Mouse (Mus musculus) layer of hippocampus, adult 2 months (tissue): ENCODE measurements around the gene Zbed5. TPM values are rescaled to one million over a fixed set of nuclear protein-coding genes. Genes with fewer than 3 reads are reported as not detected.
"Not testable (repeated sequence)": the region's sequence is repeated elsewhere in the genome, so short reads cannot be mapped to it uniquely, and the experiment has no call there.

Source experiments
- DNase-seq, 2 experiments: peaks; one replicate each; pipeline ENCODE4 v3.0.0; 2022; ENCODE audit warnings: low spot score in 2 of 2
- H3K27ac ChIP-seq: fragments of 200-600 bp; 2 replicates; pipeline ENCODE4 v1.8.1; 2022
- H3K4me3 ChIP-seq: fragments of 200-600 bp; 2 replicates; pipeline ENCODE4 v1.8.1; 2022; ENCODE audit warnings: mild to moderate bottlenecking
- CTCF ChIP-seq: fragments of 200-600 bp; conservative IDR thresholded peaks from 2 replicates; pipeline ENCODE4 v1.8.1; 2022; ENCODE audit warnings: antibody characterized with exemption, mild to moderate bottlenecking, moderate library complexity
- total RNA-seq, 2 experiments: library from RNA; stranded (reverse); gene quantifications; 2 replicates each; pipeline ENCODE4 v1.2.3; 2021

Gene Zbed5
- total RNA-seq, 2 experiments from 2014 or later: 5.1 to 6.2 TPM

DNA sequence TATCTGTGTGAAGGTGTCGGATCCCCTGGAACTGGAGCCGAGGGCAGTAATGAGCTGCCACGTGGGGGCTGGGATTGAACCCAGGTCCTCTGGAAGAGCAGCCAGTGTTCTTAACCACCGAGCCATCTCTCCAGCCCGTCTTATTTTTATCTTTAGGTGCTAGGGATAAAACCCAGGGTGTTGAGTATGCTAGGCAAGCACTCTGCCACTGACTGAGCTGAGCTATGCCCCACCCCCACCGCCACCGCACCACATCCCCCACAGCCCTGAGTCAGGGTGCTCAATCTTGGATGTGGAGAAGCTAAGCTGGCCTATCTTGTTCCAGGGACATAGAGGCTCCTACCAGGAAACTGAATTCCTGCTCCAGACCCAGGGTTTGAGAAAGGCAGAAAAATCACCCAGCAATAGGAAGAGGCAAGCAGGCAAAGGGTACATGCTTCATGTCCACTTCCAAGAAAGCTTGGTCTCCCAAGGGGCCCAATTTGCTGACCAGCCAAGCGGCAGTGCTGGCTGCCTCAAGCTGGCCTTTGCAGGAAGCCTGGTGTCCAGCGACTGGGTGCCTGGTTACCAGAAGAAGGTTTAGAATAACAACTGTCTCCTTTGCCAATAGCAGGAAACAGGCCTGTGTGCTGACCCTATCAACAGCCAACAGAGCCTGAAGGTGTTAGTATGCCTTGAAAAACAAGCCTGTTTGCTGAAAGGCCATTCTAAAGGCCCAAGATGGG is 17.6 kb upstream of the Zbed5 start:
- peak overlapping the region; percentile 89 for H3K27ac ChIP-seq
- H3K4me3 ChIP-seq: peak overlapping the region; percentile 38
- TF ChIP-seq CTCF: no peak
- peak; percentile 23 to 44 for DNase-seq

DNA sequence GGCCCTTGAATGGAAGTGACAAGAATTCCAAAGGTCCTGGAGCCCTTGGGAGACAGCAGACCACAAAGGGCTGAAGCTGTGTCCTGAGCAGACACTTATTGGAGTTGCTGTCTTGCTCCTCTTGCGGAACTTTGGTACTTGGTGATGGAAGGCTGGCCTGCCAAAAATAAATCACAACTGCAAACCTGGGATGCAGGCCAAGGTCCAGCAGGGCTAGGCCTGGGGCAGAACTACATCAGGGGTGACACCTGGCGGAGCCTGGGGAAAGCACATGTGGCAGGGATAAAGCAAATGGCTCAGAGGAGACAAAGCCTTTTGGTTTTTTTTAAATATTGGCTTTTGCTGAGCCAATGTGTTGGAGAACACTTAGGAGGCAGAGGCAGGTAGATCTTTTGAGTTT is 16.6 kb upstream of the Zbed5 start:
- H3K4me3 ChIP-seq: peak overlapping the region; percentile 38
- peak; percentile 51 to 53 for DNase-seq
- H3K27ac ChIP-seq: peak overlapping the region; percentile 89
- peak; percentile 76 for TF ChIP-seq CTCF

GRCm38 (mm10) chr5:129879888-129880287 is 15.6 kb upstream of the Zbed5 start:
- no peak for DNase-seq
- H3K27ac ChIP-seq: no peak overlapping the region
- no peak for TF ChIP-seq CTCF
- H3K4me3 ChIP-seq: no peak overlapping the region

- TF ChIP-seq CTCF: no peak
- no peak for DNase-seq
- Histone ChIP-seq H3K4me3 (peak overlapping the region; percentile 87), H3K27ac (peak overlapping the region; percentile 96; the same call in 1 of the 2 replicates)
Measured at GRCm38 (mm10) chr5:129886271-129886670, 9.3 kb upstream of the Zbed5 start.

DNA sequence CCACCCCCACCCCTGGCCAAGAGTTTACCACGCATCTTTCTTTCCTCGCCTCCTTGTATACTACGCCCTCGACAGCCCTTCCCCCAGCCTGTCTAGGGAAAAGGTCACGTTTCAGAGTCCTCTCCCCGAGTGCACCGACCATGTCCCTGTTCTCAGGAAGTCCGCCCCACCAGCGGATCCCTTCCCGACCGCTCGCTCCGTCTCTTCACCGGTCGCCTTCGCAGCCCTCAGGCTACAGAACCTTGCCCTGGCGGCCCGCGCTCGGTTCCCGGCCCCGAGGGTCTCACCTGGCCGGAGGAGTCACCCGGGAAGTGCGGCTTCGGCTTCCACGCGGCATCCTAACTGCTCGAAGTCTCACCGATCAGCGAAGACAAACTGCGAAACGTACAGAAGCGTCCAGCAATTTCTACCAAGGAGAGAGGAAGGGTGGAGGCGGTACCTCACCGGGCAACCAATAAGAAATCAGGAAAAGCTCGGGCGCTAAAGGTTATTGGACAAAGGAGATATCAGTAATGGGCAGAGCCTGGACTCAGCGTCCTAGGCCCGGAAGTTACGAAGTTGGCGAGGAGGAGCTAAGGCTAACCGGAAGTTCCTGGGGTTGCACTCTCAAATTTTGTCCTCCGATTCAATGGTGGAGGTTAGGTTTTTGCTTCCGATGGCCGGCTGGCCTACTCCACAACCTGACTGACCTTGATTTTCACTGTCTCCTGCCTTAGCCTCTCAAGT is 8.4 kb upstream of the Zbed5 start, which contains the start of gene Chchd2:
Chchd2 (minus strand) TSS at position 560 of the 726 bp plus-strand sequence.
- no peak for TF ChIP-seq CTCF

GRCm38 (mm10) chr5:129890390-129890789 is 5.1 kb upstream of the Zbed5 start:
- not testable (repeated sequence) for H3K27ac ChIP-seq, H3K4me3 ChIP-seq, DNase-seq

More for the DNA sequence above, 8.4 kb upstream of the Zbed5 start, which contains the start of gene Chchd2:
- DNase-seq: peak; percentile 92 to 97
- Histone ChIP-seq H3K27ac (peak within 1 kb of the TSS; percentile 96), H3K4me3 (peak within 1 kb of the TSS; percentile 87)

DNA sequence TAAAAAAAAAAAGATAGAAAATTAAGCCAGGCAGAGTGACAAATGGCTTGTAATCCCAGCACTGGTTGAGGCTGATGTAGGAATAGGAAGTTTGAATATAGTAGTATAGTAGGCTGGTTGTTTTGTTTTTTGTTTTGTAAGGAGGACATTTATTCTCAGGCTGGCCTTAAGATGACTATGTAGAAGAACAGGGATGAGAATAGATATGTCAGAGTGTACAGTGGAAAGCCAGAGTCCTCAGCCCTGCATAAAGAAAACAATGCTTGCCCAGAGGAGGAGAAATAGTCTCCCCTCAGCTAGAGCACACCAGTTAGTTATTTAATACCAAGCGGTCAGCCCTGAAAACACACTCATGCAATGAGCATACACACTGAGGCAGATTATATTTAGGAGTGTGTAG is 2.9 kb downstream of the Zbed5 start, which contains the start of gene Phkg1:
Phkg1 (minus strand) TSS at position 101 of the 400 bp plus-strand sequence.
- H3K27ac ChIP-seq: no peak within 1 kb of the TSS
- H3K4me3 ChIP-seq: no peak within 1 kb of the TSS
- DNase-seq: no peak
- no peak for TF ChIP-seq CTCF

DNA sequence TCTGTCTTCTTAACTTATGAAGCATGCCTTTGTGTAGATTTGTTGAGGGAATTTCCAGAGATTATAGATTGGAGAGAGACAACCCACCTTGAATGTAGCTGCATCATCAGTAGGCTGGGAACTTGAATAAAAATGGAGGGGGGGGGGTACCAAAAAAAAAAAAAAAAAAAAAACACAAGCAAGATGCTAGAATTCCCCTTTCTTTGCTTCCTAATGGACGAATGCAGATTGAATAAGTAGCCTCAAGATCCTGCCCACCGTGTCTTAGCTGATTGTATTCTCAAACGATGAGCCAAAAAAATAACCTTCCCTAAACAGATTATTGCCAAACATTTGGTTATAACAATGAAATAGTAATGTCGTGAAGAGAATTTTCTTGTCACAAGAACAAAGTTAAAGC is 12.3 kb downstream of the Zbed5 start:
- Histone ChIP-seq H3K27ac (peak overlapping the region; percentile 94; the same call in 1 of the 2 replicates), H3K4me3 (peak overlapping the region; percentile 79)
- TF ChIP-seq CTCF: no peak
- DNase-seq: no peak

DNA sequence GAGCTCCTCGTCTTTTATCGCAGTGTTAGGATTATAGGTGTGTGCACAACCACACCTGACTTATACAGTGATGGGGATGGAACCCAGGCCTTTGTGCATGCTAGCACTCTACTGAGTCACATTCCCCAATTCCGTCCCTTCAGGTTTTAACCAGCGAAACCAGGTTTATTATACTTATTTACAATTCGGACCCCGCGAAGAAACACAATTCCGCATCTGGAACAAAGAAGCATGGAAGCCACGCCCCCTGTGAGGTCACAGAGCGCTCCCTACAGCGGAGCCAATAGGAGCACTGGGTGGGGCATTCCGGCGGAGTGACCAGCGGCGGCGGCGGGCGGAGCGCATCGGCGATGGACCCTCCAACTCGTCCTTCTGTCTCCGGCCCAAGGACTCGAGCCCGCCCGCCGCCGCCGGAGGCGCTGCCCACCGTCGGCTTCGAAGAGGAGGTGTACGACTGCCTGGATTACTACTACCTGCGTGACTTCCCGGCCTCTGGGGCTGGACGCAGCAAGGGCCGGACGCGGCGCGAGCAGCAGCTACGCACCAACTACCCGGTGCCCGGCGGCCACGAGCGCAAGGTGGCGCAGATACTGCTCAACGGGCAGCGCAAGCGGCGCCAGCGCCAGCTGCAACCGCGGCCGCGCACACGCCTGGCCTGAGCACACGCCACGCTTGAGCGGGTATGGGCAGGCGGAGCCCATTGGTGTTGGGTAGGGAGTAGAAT is 12.9 kb downstream of the Zbed5 start, which contains the start of gene Nupr1l:
Nupr1l (plus strand) TSS at position 299 of the 724 bp plus-strand sequence.
- TF ChIP-seq CTCF: peak; percentile 56
- H3K27ac ChIP-seq: peak within 1 kb of the TSS; percentile 94

GRCm38 (mm10) chr5:129909147-129909546 is 13.6 kb downstream of the Zbed5 start:
- no peak for DNase-seq
- Histone ChIP-seq H3K4me3 (peak overlapping the region; percentile 79), H3K27ac (peak overlapping the region; percentile 94)
- no peak for TF ChIP-seq CTCF

More for the DNA sequence above, 12.9 kb downstream of the Zbed5 start, which contains the start of gene Nupr1l:
- H3K4me3 ChIP-seq: peak within 1 kb of the TSS; percentile 79
- peak; percentile 79 to 86 for DNase-seq

- H3K4me3 ChIP-seq: no peak overlapping the region
- H3K27ac ChIP-seq: no peak overlapping the region
- DNase-seq: no peak
- no peak for TF ChIP-seq CTCF
Measured at GRCm38 (mm10) chr5:129909591-129909990, 14.1 kb downstream of the Zbed5 start.

DNA sequence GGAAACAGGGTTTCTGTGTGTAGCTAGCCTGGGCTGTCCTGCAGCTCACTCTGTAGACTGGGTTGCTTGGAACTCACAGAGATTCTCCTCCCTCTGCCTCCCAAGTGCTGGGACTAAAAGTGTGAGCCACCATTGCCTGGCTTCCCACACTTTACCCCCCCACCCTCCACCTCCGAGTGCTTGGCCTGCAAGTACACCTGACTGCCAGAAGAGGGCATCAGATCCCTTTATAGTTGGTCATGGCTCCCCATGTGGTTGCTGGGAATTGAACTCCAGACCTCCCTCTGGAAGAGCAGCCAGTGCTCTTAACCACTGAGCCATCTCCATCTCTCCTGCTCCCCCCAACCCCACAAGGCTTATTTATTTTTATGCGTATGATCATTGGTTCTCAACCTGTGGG is 18.5 kb downstream of the Zbed5 start:
- Histone ChIP-seq H3K4me3 (no peak overlapping the region), H3K27ac (no peak overlapping the region)
- DNase-seq: no peak
- peak; percentile 67 for TF ChIP-seq CTCF

- not testable (repeated sequence) for DNase-seq, H3K4me3 ChIP-seq, H3K27ac ChIP-seq
Measured at GRCm38 (mm10) chr5:129915491-129915890, 20.0 kb downstream of the Zbed5 start.
